Mouse (Mus musculus) layer of hippocampus, postnatal 10 days (tissue): Measurements from ENCODE around the gene B4galt5. TPM values are rescaled to one million over a fixed set of nuclear protein-coding genes. Genes with fewer than 3 reads are reported as not detected.

Source experiments
- DNase-seq, 2 experiments: peaks; one replicate each; pipeline ENCODE4 v3.0.0; 2021; ENCODE audit warnings: low spot score in 2 of 2
- total RNA-seq, 2 experiments: library from RNA; stranded (reverse); gene quantifications; 2 replicates each; pipeline ENCODE4 v1.2.3; 2021

B4galt5 gene
- total RNA-seq, 2 experiments from 2014 or later, result 72.7 to 76.9 TPM

GRCm38 (mm10) chr2:167363272-167364045 lies 14.5 kb upstream of the B4galt5 start:
- DNase-seq, result no peak

- no peak for DNase-seq
These were observed 9.5 kb upstream of the B4galt5 start for GRCm38 (mm10) chr2:167358499-167358898.

- DNase-seq, result no peak
These were observed 7.9 kb upstream of the B4galt5 start for GRCm38 (mm10) chr2:167356885-167357284.

GRCm38 (mm10) chr2:167354611-167355165 lies 5.7 kb upstream of the B4galt5 start:
- no peak for DNase-seq

GRCm38 (mm10) chr2:167354046-167354445 lies 5.1 kb upstream of the B4galt5 start:
- no peak for DNase-seq

GRCm38 (mm10) chr2:167352496-167352895 lies 3.5 kb upstream of the B4galt5 start:
- no peak for DNase-seq

- DNase-seq, result no peak
These were observed 2.5 kb upstream of the B4galt5 start for GRCm38 (mm10) chr2:167351371-167351951.

- DNase-seq, result no peak
These were observed 1.2 kb upstream of the B4galt5 start for GRCm38 (mm10) chr2:167350126-167350650.

GRCm38 (mm10) chr2:167349283-167349936 lies 427 bp upstream of the B4galt5 start:
- peak; percentile 86 to 92 for DNase-seq

GRCm38 (mm10) chr2:167347991-167348375 lies 1.0 kb downstream of the B4galt5 start:
- peak; percentile 36 to 38 for DNase-seq

- no peak for DNase-seq
These were observed 1.6 kb downstream of the B4galt5 start for GRCm38 (mm10) chr2:167347361-167347760.

- no peak for DNase-seq
These were observed 3.3 kb downstream of the B4galt5 start for GRCm38 (mm10) chr2:167345508-167346164.

- no peak for DNase-seq
These were observed 4.0 kb downstream of the B4galt5 start for GRCm38 (mm10) chr2:167344871-167345507.

- DNase-seq, result no peak
These were observed 5.4 kb downstream of the B4galt5 start for GRCm38 (mm10) chr2:167343369-167344140.

GRCm38 (mm10) chr2:167342876-167343275 lies 6.1 kb downstream of the B4galt5 start:
- no peak for DNase-seq

GRCm38 (mm10) chr2:167337580-167337979 lies 11.4 kb downstream of the B4galt5 start:
- DNase-seq, result no peak

- DNase-seq, result no peak
These were observed 11.8 kb downstream of the B4galt5 start for GRCm38 (mm10) chr2:167337214-167337512.

GRCm38 (mm10) chr2:167336384-167337213 lies 12.4 kb downstream of the B4galt5 start:
- DNase-seq, result no peak

GRCm38 (mm10) chr2:167335066-167335465 lies 13.9 kb downstream of the B4galt5 start:
- no peak for DNase-seq
